18 mouse cellular contexts compared by ENCODE assay signal in genomic region chr10:31515897-31516296, GRCm38 (mm10).
A peak's percentile ranks its signal among the peaks of the same experiment; 100 is the strongest.
DNase-seq lines count a peak whose midpoint lies in the region; ATAC-seq and TF ChIP-seq lines count a peak whose summit lies in the region.
"Had no signal": no experiment of that assay in that cellular context is flagged by ENCODE, and none has a peak within 500 bp of the region (broad histone marks: within the 10 kb centered on the region; RNA-seq: fewer than 3 reads in every experiment).

No protein-coding gene starts in this region.

- no peak overlapping the region for H3K4me3 ChIP-seq in kidney, postnatal 0 days (replicated peaks; ENCODE audit: low read depth, low read length)
- H3K4me3 ChIP-seq in kidney, embryonic 15.5 days (replicated peaks) = no peak overlapping the region
- H3K4me3 ChIP-seq in forebrain, postnatal 0 days (ENCODE audit: low read depth, low read length) = no peak overlapping the region
- H3K4me3 ChIP-seq in neural tube, embryonic 14.5 days (ENCODE audit: low read depth, low read length) = no peak overlapping the region
- no peak overlapping the region for H3K4me3 ChIP-seq in embryonic facial prominence, embryonic 10.5 days
- H3K4me3 ChIP-seq: left cerebral cortex, adult 2 months; limb, embryonic 12.5 days had no signal

- no peaks in the 10 kb centered on the region for H3K27me3 ChIP-seq in kidney, postnatal 0 days (ENCODE audit: insufficient read depth, low read length)
- H3K27me3 ChIP-seq in kidney, embryonic 15.5 days = no peaks in the 10 kb centered on the region
- H3K27me3 ChIP-seq in forebrain, postnatal 0 days (ENCODE audit: insufficient read depth, low read length) = no peaks in the 10 kb centered on the region
- no peaks in the 10 kb centered on the region for H3K27me3 ChIP-seq in neural tube, embryonic 14.5 days (ENCODE audit: control insufficient read depth, insufficient read depth, low read length)
- no peaks in the 10 kb centered on the region for H3K27me3 ChIP-seq in embryonic facial prominence, embryonic 10.5 days (replicated peaks; ENCODE audit: low read depth, poor library complexity, severe bottlenecking)
- H3K27me3 ChIP-seq: limb, embryonic 12.5 days had no signal

- H3K4me2 ChIP-seq in kidney, postnatal 0 days (ENCODE audit: low read length) = no peak overlapping the region
- H3K4me2 ChIP-seq in kidney, embryonic 15.5 days = no peak overlapping the region
- no peak overlapping the region for H3K4me2 ChIP-seq in forebrain, postnatal 0 days (ENCODE audit: low read depth)
- H3K4me2 ChIP-seq in neural tube, embryonic 14.5 days (ENCODE audit: low read depth, low read length) = no peak overlapping the region
- H3K4me2 ChIP-seq: heart, embryonic 11.5 days; limb, embryonic 12.5 days had no signal

- no peak for ATAC-seq in kidney, postnatal 0 days (replicated peaks; ENCODE audit: low FRiP score, low read depth)
- no peak for ATAC-seq in kidney, embryonic 15.5 days (replicated peaks; ENCODE audit: low FRiP score)
- peak; percentile 68 for ATAC-seq in forebrain, postnatal 0 days
- ATAC-seq in neural tube, embryonic 14.5 days (ENCODE audit: low read depth) = peak; percentile 63; the same call in 1 of the 2 replicates

- H3K36me3 ChIP-seq in kidney, postnatal 0 days (ENCODE audit: insufficient read depth, low read length) = no peaks in the 10 kb centered on the region
- peaks cover 4% of the 10 kb centered on the region; the same call in 1 of the 2 replicates for H3K36me3 ChIP-seq in kidney, embryonic 15.5 days
- no peaks in the 10 kb centered on the region for H3K36me3 ChIP-seq in forebrain, postnatal 0 days (ENCODE audit: insufficient read depth)
- no peaks in the 10 kb centered on the region for H3K36me3 ChIP-seq in neural tube, embryonic 14.5 days (ENCODE audit: control insufficient read depth, insufficient read depth, low read length)
- H3K36me3 ChIP-seq in embryonic facial prominence, embryonic 10.5 days (replicated peaks) = no peaks in the 10 kb centered on the region
- H3K36me3 ChIP-seq: G1E; limb, embryonic 12.5 days had no signal

- no peak overlapping the region for H3K27ac ChIP-seq in kidney, postnatal 0 days
- H3K27ac ChIP-seq in kidney, embryonic 15.5 days = no peak overlapping the region
- no peak overlapping the region for H3K27ac ChIP-seq in forebrain, postnatal 0 days (ENCODE audit: low read depth, low read length)
- H3K27ac ChIP-seq in neural tube, embryonic 14.5 days (ENCODE audit: low read depth, low read length) = no peak overlapping the region
- no peak overlapping the region for H3K27ac ChIP-seq in embryonic facial prominence, embryonic 10.5 days (replicated peaks)
- H3K27ac ChIP-seq: left cerebral cortex, adult 2 months; limb, embryonic 12.5 days; liver, embryonic 14.5 days had no signal

- no peaks in the 10 kb centered on the region for H3K9me3 ChIP-seq in kidney, postnatal 0 days (replicated peaks; ENCODE audit: low read length)
- H3K9me3 ChIP-seq in kidney, embryonic 15.5 days (replicated peaks) = no peaks in the 10 kb centered on the region
- no peaks in the 10 kb centered on the region for H3K9me3 ChIP-seq in forebrain, postnatal 0 days (ENCODE audit: low read length)
- H3K9me3 ChIP-seq in neural tube, embryonic 14.5 days (ENCODE audit: control insufficient read depth, low read length) = no peaks in the 10 kb centered on the region
- no peaks in the 10 kb centered on the region for H3K9me3 ChIP-seq in embryonic facial prominence, embryonic 10.5 days
- H3K9me3 ChIP-seq: G1E; limb, embryonic 12.5 days had no signal

- DNase-seq in kidney, postnatal 0 days (ENCODE audit: low spot score) = peak; percentile 40
- DNase-seq in embryo, embryonic 10.5 days (ENCODE audit: low spot score) = peak; percentile 61
- peak; percentile 20 for DNase-seq in forebrain, postnatal 0 days
- DNase-seq in natural killer cell, adult 2 months (ENCODE audit: low spot score in 2 of 2) = no peak
- no peak for DNase-seq in embryonic facial prominence, embryonic 10.5 days (ENCODE audit: low spot score)
- DNase-seq: cerebellum, adult 18-20 months; gastrocnemius, postnatal 36 days; kidney, adult 2 months; lung, postnatal 10 days; right cerebral cortex, postnatal 14 days; thymus, postnatal 4 days had no signal

- no peak for TF ChIP-seq CTCF in kidney, postnatal 0 days (IDR thresholded peaks at IDR 0.05; ENCODE audit: low read depth)
- no peak for TF ChIP-seq CTCF in forebrain, postnatal 0 days (IDR thresholded peaks at IDR 0.05; ENCODE audit: low read depth)

- no peak overlapping the region for H3K9ac ChIP-seq in kidney, postnatal 0 days (ENCODE audit: low read depth, low read length)
- H3K9ac ChIP-seq in kidney, embryonic 15.5 days = no peak overlapping the region
- no peak overlapping the region for H3K9ac ChIP-seq in forebrain, postnatal 0 days
- H3K9ac ChIP-seq in neural tube, embryonic 14.5 days (replicated peaks; ENCODE audit: low read depth, low read length) = no peak overlapping the region
- H3K9ac ChIP-seq: limb, embryonic 12.5 days; liver, embryonic 14.5 days had no signal

- 68% methylated on average over 1 of the region's 1 CpGs for WGBS in kidney, postnatal 0 days
- WGBS in kidney, embryonic 15.5 days = 50% methylated on average over 1 of the region's 1 CpGs
- WGBS in forebrain, postnatal 0 days = 22% methylated on average over 1 of the region's 1 CpGs
- 23% methylated on average over 1 of the region's 1 CpGs for WGBS in neural tube, embryonic 14.5 days
- 91% methylated on average over 1 of the region's 1 CpGs for WGBS in embryonic facial prominence, embryonic 10.5 days

- no peaks in the 10 kb centered on the region for H3K4me1 ChIP-seq in kidney, postnatal 0 days (replicated peaks; ENCODE audit: insufficient read depth, low read length)
- no peaks in the 10 kb centered on the region for H3K4me1 ChIP-seq in kidney, embryonic 15.5 days
- no peaks in the 10 kb centered on the region for H3K4me1 ChIP-seq in forebrain, postnatal 0 days (ENCODE audit: insufficient read depth)
- peaks cover 6% of the 10 kb centered on the region; the same call in 1 of the 2 replicates for H3K4me1 ChIP-seq in neural tube, embryonic 14.5 days (ENCODE audit: control insufficient read depth, insufficient read depth, low read length)
- H3K4me1 ChIP-seq in embryonic facial prominence, embryonic 10.5 days = no peaks in the 10 kb centered on the region

Comparison
In these comparisons a context has a peak if more than half of its experiments do, and no peak if none do; other contexts are left out.
1. ATAC-seq: peak in forebrain, postnatal 0 days (single experiment) and neural tube, embryonic 14.5 days (single experiment); none in kidney, postnatal 0 days (single experiment) and kidney, embryonic 15.5 days (single experiment).
2. DNase-seq: peak in kidney, postnatal 0 days (single experiment), embryo, embryonic 10.5 days (single experiment) and forebrain, postnatal 0 days (single experiment); none in natural killer cell, adult 2 months (0 of 2) and embryonic facial prominence, embryonic 10.5 days (single experiment).